Mouse (Mus musculus) thymus, postnatal 36 days (tissue): ENCODE measurements around the gene Cklf.
"Not testable (repeated sequence)": the region's sequence is repeated elsewhere in the genome, so short reads cannot be mapped to it uniquely, and the experiment has no call there.

Experiments
- DNase-seq, 2 experiments: peaks; one replicate each; pipeline ENCODE4 v3.0.0; 2022; ENCODE audit warnings: mixed read lengths in 2 of 2

Cklf gene

GRCm38 (mm10) chr8:104264271-104264935 is 13.7 kb downstream of the Cklf start:
- not testable (repeated sequence) for DNase-seq

- no peak for DNase-seq
Measured at GRCm38 (mm10) chr8:104268368-104268767, 17.7 kb downstream of the Cklf start.

GRCm38 (mm10) chr8:104268937-104269440 is 18.3 kb downstream of the Cklf start:
- no peak for DNase-seq

- DNase-seq = not testable (repeated sequence)
Measured at GRCm38 (mm10) chr8:104293081-104293480, 42.4 kb downstream of the Cklf start, which contains the start of gene Cmtm2a. Gene Cmtm2a (minus strand): TSS chr8:104293181.

GRCm38 (mm10) chr8:104294396-104294795 is 43.7 kb downstream of the Cklf start:
- no peak for DNase-seq

GRCm38 (mm10) chr8:104301577-104301976 is 50.9 kb downstream of the Cklf start:
- DNase-seq = not testable (repeated sequence)

GRCm38 (mm10) chr8:104302536-104302935 is 51.9 kb downstream of the Cklf start:
- DNase-seq = not testable (repeated sequence)

GRCm38 (mm10) chr8:104304962-104305361 is 54.3 kb downstream of the Cklf start:
- no peak for DNase-seq

GRCm38 (mm10) chr8:104308341-104308740 is 57.7 kb downstream of the Cklf start:
- not testable (repeated sequence) for DNase-seq

GRCm38 (mm10) chr8:104309441-104310155 is 58.9 kb downstream of the Cklf start, which contains the start of the genes Gm45711 and Cmtm1:
Gene Gm45711 (minus strand): TSS chr8:104310081.
Gene Cmtm1 (minus strand): TSS chr8:104310145.
- DNase-seq = not testable (repeated sequence)

- DNase-seq = not testable (repeated sequence)
Measured at GRCm38 (mm10) chr8:104312023-104312422, 61.4 kb downstream of the Cklf start.

- DNase-seq = no peak
Measured at GRCm38 (mm10) chr8:104313311-104313710, 62.6 kb downstream of the Cklf start.
